Mouse (Mus musculus) cerebellum, adult 9-10 months (tissue): ENCODE measurements at regions not wholly inside any gene's neighbourhood (a gene's known extent, or its start where the extent isn't known, plus 50 kb on each side); places are given as distances from the start of the nearest gene placed in this dataset.
"Not testable (repeated sequence)": the region's sequence is repeated elsewhere in the genome, so short reads cannot be mapped to it uniquely, and the experiment has no call there.

Source experiments
- DNase-seq: peaks from one replicate; pipeline ENCODE4 v3.0.0; 2022

DNA sequence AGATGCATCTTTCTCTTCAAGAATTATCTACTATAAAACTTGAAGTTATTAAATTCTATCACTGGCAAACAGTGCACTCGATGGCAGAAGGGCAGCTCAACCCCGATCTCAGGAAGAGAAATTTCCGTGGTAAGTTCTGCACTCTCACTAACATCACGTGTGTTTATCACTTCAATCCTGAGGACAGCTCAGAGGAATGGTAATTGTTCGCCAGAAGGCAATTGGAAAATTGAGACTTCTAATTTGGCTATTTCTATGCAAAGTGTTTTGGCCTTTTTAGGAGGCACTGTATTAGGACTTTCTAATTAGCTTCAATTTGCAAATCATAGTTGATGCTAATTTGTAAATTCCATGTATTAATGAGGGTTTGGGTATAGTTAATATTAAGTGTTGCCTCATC lies 977.3 kb downstream of the Defb40 start:
- no peak for DNase-seq

GRCm38 (mm10) chr8:17984779-17985178 lies 993.3 kb downstream of the Defb40 start:
- no peak for DNase-seq

DNA sequence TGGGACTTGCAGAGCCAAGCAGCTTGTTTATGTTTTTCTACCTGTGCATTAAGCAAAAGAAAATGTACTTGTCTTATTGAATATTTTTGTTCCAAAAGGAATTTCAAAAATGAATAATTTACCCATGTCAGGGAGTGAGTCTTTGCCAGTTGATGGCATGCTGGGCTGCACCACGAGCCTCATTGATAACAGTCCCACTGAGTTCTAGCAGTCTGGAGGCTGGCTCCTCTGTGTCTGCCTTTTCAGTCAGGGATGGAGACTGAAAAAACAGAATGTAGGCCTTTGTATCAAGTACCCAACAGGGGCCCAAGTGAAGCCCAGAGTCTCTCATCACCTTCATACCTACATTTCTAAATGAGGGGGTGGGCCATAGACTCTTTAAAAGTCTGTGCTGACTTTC lies 1029.2 kb downstream of the Defb40 start:
- no peak for DNase-seq

DNA sequence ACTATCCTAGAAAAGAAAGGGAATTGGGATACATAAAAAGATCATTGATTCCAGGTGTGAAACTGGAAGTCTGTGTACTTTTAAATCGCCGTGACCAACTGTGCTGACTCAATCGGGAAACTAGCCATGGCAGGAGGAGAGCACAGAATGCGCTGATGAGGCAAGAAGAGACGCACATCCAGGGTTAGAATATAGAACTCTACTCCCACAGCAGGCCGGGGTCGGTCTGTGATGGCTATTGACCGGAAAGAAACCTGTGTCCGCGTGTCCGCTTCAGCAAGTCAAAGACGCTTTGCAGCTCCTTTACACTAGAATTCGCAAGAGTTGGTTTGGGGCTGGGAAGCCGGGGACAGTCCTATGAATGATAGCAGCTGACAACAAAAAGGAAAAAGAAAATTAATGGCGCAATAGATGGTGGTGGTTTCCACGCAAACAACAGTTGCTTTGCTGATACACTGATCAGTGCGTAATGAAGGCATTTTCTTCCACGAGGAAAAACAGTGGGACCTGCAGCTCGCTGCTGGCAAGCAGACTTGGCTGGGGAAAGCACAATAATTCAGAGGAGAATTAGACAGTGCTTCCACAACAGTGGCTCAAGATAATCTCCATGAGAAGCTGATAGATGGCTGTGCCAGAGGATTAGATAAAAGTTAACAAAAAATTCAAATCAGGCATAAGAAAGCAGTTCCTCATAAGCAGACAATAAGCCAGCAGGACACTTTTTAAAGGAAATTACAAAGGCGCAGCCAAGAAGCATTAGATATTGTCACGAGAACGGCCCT lies 1029.8 kb downstream of the Defb40 start:
- DNase-seq, result no peak

DNA sequence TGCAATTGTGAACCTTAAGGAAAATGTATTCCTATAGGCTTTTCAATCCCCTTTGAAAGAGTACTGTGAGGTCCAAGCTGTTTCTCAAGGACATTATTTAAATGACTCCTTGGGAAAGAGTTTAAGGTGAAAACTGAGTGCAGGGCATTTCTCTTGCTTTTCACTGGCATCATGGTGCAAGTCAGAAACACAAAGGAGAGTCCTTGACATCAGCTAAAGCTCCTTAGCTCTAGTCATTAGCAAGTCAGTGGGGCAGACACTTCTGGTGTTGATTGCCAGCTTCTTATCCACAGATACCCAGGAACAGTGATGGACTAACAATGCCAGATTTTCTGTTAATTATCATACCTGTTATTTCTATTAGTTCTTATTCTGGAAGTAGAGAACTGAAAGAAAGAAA lies 1043.4 kb downstream of the Defb40 start:
- no peak for DNase-seq

DNA sequence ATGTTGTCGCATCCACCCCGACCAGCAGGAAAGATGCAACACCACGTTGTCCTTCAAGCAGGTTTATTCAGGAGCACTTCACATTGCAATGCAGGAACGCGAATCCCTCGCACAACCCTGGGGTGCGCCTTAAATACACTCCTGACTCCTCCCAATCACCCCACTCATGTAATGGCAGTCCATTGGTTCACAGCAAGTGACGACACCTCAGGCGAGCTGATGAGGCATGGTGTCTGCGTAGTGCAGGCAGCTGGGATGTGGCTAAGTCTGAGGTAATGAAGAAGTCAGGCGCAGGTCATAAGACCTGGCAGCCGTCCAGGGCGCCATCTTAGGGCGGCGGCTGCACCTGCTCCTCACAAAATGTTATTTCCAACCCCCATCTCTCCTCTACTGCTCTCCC lies 1068.7 kb downstream of the Defb40 start:
- DNase-seq, result no peak

DNA sequence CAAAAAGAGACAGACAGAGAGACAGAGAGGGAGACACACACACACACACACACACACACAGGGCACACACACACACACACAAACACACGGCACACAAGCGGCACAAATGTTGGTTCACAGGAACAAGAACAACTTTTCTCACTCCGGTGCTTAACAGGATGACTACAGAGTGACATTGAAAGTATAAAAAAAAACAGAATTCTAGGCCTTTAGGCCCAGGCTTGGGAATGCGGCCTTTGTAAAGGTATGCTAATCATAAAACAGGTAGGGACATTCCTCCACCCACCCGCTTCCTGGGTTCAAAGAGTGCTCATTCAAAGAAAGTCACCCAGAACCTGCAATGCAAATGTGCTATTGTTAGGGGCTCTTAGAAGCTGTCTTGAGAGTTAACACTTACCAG lies 1089.5 kb downstream of the Defb40 start:
- not testable (repeated sequence) for DNase-seq

DNA sequence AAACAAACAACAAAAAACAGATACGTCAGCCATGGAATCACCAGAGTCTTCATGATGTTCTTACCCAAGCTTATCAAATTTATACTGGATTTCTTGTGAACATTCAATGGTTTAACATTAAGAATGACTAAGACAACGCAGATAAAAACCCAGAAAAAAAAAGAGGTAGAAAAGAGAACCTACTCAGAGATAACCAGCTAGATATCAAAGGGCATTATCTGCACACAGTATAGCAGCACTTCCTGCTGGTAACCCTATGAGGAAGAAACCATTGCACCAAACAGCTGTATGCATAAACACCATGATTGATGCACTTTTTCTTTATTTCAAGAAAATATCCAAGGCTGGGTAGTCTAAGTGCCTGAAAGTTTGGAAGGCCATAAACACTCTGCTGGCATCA lies 1114.7 kb downstream of the Defb40 start:
- DNase-seq, result no peak
